Mouse (Mus musculus) small intestine, adult 2 months (tissue): ENCODE results near the gene Syngr1. TPM values are rescaled to one million over a fixed set of nuclear protein-coding genes. Genes with fewer than 3 reads are reported as not detected.

Experiments used
- H3K27ac ChIP-seq: fragments of 200-500 bp; 2 replicates; pipeline ENCODE4 v1.5.1; 2012; ENCODE audit warnings: low read depth, low read length, control low read depth, inconsistent platforms; ENCODE audit not compliant: insufficient read depth
- H3K27me3 ChIP-seq: fragments of 200-500 bp; 2 replicates; pipeline ENCODE4 v1.6.1; 2012; ENCODE audit warnings: mild to moderate bottlenecking, moderate library complexity, low read length, inconsistent platforms; ENCODE audit not compliant: control insufficient read depth, insufficient read depth
- H3K36me3 ChIP-seq: fragments of 200-500 bp; 2 replicates; pipeline ENCODE4 v1.6.1; 2012; ENCODE audit warnings: mild to moderate bottlenecking, low read length, control low read depth, inconsistent platforms; ENCODE audit not compliant: control insufficient read depth, insufficient read depth
- H3K4me1 ChIP-seq: fragments of 200-500 bp; 2 replicates; pipeline ENCODE4 v1.6.1; 2012; ENCODE audit warnings: low read length, inconsistent platforms, mixed read lengths; ENCODE audit not compliant: control insufficient read depth, insufficient read depth, insufficient read length
- H3K4me3 ChIP-seq: fragments of 200-500 bp; 2 replicates; pipeline ENCODE4 v1.5.1; 2012; ENCODE audit warnings: low read depth, mild to moderate bottlenecking, control low read depth, inconsistent platforms, low read length, moderate library complexity
- CTCF ChIP-seq: fragments of 200-500 bp; IDR thresholded peaks from 2 replicates; pipeline ENCODE4 v1.5.1; 2012; ENCODE audit warnings: low read depth, mild to moderate bottlenecking, control low read depth, inconsistent platforms, low read length, moderate library complexity, mixed read lengths; ENCODE audit not compliant: insufficient replicate concordance, insufficient read length; ENCODE audit errors: extremely low read depth
- POLR2A ChIP-seq: fragments of 200-500 bp; IDR thresholded peaks from 2 replicates; pipeline ENCODE4 v1.6.1; 2012; ENCODE audit warnings: low read depth, mild to moderate bottlenecking, control low read depth, inconsistent platforms, low read length, moderate library complexity
- WGBS: fragments of 180-500 bp; shearing (Covaris S2); methylation state at CpG from one replicate; pipeline ENCODE4 v1.1.7; 2018; 5-methylcytosine and 5-hydroxymethylcytosine counted together
- polyA plus RNA-seq: library from polyadenylated mRNA; depleted of rRNA; stranded (reverse); fragments of >200 nt; gene quantifications from 2 replicates; pipeline ENCODE4 v1.2.3, GENCODE M21; 2012; rRNA removed

Syngr1 gene
- polyA plus RNA-seq, 1 experiment: 13.4 TPM

GRCm38 (mm10) chr15:80160726-80161125, 69.6 kb downstream of the Syngr1 start:
- H3K36me3 ChIP-seq: peaks cover 45% of the 10 kb centered on the region
- H3K4me1 ChIP-seq: peaks cover 37% of the 10 kb centered on the region
- H3K27ac ChIP-seq: peak overlapping the region; percentile 76; the same call in 1 of the 2 replicates
- TF ChIP-seq CTCF (no peak), POLR2A (no peak)
- H3K4me3 ChIP-seq: no peak overlapping the region
- no peaks in the 10 kb centered on the region for H3K27me3 ChIP-seq
- WGBS: 77% methylated on average over 4 of the region's 4 CpGs

- Histone ChIP-seq H3K4me1 (peaks cover 37% of the 10 kb centered on the region), H3K36me3 (peaks cover 40% of the 10 kb centered on the region), H3K4me3 (no peak overlapping the region), H3K27me3 (no peaks in the 10 kb centered on the region), H3K27ac (no peak overlapping the region)
- TF ChIP-seq POLR2A (no peak), CTCF (no peak)
- WGBS: 79% methylated on average over 3 of the region's 3 CpGs
Measured at GRCm38 (mm10) chr15:80161199-80161598, 70.1 kb downstream of the Syngr1 start.

GRCm38 (mm10) chr15:80162401-80162964, 71.3 kb downstream of the Syngr1 start:
- no peak overlapping the region for H3K27ac ChIP-seq
- H3K27me3 ChIP-seq: no peaks in the 10 kb centered on the region
- peaks cover 34% of the 10 kb centered on the region for H3K36me3 ChIP-seq
- WGBS: 89% methylated on average over 4 of the region's 4 CpGs
- H3K4me3 ChIP-seq: no peak overlapping the region
- TF ChIP-seq CTCF (no peak), POLR2A (no peak)
- peaks cover 36% of the 10 kb centered on the region for H3K4me1 ChIP-seq

GRCm38 (mm10) chr15:80163274-80163673, 72.1 kb downstream of the Syngr1 start:
- TF ChIP-seq POLR2A (no peak), CTCF (no peak)
- Histone ChIP-seq H3K4me1 (peaks cover 33% of the 10 kb centered on the region), H3K27ac (no peak overlapping the region), H3K36me3 (peaks cover 27% of the 10 kb centered on the region), H3K27me3 (no peaks in the 10 kb centered on the region), H3K4me3 (no peak overlapping the region)
- 78% methylated on average over 11 of the region's 11 CpGs for whole genome bisulfite sequencing

GRCm38 (mm10) chr15:80163716-80164115, 72.6 kb downstream of the Syngr1 start:
- TF ChIP-seq POLR2A: no peak
- TF ChIP-seq CTCF: no peak
- H3K4me1 ChIP-seq: peaks cover 29% of the 10 kb centered on the region
- peaks cover 22% of the 10 kb centered on the region for H3K36me3 ChIP-seq
- no peak overlapping the region for H3K4me3 ChIP-seq
- 69% methylated on average over 4 of the region's 4 CpGs for WGBS
- no peaks in the 10 kb centered on the region for H3K27me3 ChIP-seq
- no peak overlapping the region for H3K27ac ChIP-seq

GRCm38 (mm10) chr15:80165396-80165795, 74.3 kb downstream of the Syngr1 start:
- no peak overlapping the region for H3K4me3 ChIP-seq
- WGBS: 15% methylated on average over 5 of the region's 5 CpGs
- H3K4me1 ChIP-seq: peaks cover 14% of the 10 kb centered on the region
- TF ChIP-seq POLR2A (no peak), CTCF (no peak)
- no peak overlapping the region for H3K27ac ChIP-seq
- peaks cover 17% of the 10 kb centered on the region for H3K36me3 ChIP-seq
- H3K27me3 ChIP-seq: no peaks in the 10 kb centered on the region

Other genes starting within 250 kb of the Syngr1 start
- 9.3 and 21.1 TPM in 2 replicates for gene Apobec3, start 199.7 kb upstream of the Syngr1 start, polyA plus RNA-seq
- gene Cbx7, start 120.2 kb upstream of the Syngr1 start, polyA plus RNA-seq: 9.9 and 32.8 TPM in 2 replicates
- 5.7 and 8.0 TPM in 2 replicates for gene Pdgfb, start 76.4 kb upstream of the Syngr1 start, polyA plus RNA-seq
- gene Rpl3, start 534 bp downstream of the Syngr1 start, polyA plus RNA-seq: 129 and 298 TPM in 2 replicates
- 14.7 and 28.6 TPM in 2 replicates for gene Tab1, start 41.8 kb downstream of the Syngr1 start, polyA plus RNA-seq
- 28.4 and 62.6 TPM in 2 replicates for gene Mgat3, start 82.4 kb downstream of the Syngr1 start, polyA plus RNA-seq
- gene Mief1, start 142.7 kb downstream of the Syngr1 start, polyA plus RNA-seq: 9.4 and 16.7 TPM in 2 replicates
- not detected in 2 replicates for gene AC140267.1, start 144.5 kb downstream of the Syngr1 start, polyA plus RNA-seq
- 127 and 274 TPM in 2 replicates for gene Atf4, start 163.8 kb downstream of the Syngr1 start, polyA plus RNA-seq
- gene Rps19bp1, start 173.0 kb downstream of the Syngr1 start, polyA plus RNA-seq: 19.1 and 19.3 TPM in 2 replicates
- gene Cacna1i, start 195.9 kb downstream of the Syngr1 start, polyA plus RNA-seq: 0.46 and 0.85 TPM in 2 replicates